Mouse (Mus musculus) ovary, postnatal 10 days (tissue): Measurements from ENCODE around the gene Adamts14.

Experiments used
- DNase-seq: peaks from one replicate; pipeline ENCODE4 v3.0.0; 2022; ENCODE audit warnings: low spot score

Gene Adamts14

DNA sequence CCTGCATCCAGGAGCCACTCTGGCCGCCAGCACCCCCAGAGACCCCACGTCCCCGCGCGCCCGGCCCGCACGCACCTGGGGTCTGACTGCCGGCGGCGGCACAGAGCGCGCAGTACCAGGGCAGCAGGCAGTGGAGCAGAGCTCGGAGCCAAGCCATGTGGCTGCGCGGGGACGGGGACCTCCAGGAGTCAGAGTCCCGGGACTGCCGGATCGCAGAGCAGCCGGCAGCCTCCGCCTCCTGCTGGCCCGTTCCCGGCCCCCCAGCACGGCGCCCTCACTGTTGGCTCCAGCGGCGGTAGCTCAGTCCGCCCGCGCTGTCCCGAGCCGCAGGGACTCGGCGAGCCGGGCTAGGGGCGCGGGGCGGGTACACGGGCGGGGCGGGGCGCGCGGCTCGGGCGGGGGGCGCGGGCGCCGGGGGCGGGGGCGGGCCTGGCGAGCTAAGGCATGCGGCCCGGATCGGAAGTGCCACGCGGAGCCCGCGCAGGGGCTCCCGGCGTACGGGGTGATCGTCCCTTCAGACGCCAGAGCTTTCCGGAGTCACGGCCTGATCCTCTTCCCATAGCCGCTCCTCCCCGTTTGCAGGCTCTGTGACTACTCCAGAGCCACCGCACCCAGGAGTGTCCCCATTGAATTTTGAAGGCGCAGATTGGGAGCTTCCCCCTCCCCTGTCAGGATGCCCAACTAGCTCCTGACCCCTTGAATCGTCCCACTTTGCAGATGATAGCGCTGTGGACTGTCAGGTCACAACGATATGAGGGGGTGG lies at the start of gene Adamts14:
Gene Adamts14, minus strand, starts transcription at position 358 of the 763 bp plus-strand sequence.
- DNase-seq, result peak; percentile 28

DNA sequence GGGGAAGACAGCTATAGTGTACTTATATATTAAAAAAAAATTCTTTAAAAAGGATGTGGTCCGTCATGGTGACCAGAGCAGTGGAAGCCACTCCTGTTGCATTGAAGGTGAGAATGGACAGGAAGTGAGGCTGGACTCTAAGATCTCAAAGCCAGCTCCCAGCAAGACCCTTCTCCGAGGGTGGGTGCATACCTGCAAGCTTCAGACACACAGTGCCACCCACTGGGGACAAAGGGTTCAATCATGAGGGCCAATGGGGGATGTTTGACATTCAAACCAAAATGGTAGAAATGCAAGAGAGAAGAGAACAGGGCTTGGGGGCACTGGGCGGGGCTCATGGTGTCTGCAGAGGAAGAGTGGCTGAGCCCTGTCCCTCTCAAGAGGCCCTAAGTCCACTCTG lies 45.3 kb upstream of the Adamts14 start:
- DNase-seq, result no peak

DNA sequence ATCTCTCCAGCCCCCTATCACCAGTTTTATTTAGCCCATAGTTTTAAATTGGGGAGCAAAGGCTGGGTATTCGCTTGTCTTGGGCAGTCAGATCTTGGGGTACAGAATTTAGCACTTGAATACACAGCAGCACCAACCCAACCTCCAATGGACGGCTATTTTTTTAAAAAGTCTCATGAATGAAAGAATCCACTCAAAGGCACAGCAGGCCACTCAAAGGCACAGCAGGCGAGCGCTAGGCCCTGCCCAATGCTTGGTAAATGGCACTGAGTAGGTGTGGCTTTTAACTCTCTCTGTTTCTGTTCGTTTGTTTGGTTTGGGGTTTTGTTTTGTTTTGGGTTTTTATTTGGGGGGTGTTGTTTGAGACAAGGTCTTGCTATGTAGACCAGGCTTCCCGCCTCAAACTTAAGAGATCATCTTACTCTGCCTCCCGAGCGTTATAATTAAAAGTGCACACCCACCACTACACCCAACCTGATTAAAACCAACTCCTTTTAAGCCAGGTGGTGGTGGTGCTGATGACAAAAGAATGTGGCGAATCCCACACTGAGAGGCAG lies 42.2 kb upstream of the Adamts14 start:
- DNase-seq, result no peak

DNA sequence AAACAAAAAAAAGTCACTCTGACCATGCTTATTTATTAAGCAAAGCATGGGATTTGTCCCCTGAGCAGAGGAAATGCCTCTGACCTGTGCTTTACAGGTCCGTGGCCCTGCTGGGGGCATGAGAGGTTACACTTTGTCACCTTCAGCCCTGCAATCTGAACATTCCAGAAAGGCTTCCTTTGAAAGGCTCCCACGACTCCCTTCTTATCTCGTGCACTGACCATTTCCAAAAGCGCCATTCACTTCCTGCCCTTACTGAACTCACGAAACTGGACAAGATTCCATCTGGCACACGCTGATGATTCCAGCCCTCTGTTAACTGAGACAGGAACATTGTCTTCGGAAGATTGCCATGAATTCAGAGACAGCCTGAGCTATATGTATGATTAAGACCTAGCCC lies 40.5 kb upstream of the Adamts14 start:
- DNase-seq, result no peak

DNA sequence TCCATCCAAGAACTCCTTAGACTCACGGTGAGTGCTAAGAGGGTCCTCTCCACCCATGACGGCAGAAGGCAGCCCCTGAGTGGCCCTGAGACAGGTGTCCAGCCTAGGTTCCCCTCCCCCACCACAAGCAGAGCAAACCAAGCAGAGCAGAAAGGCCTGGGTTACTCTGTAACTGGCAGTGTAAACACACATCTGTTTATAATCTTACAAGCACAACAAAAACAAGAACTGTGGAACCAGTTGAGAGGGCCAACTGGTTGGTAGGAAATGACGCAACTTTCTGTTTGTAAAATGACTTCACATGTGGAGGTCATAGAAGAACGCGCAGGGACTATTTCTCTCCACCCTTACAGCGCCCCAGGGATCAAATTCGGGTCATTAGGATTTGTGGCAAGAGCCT lies 39.5 kb upstream of the Adamts14 start:
- DNase-seq, result no peak

DNA sequence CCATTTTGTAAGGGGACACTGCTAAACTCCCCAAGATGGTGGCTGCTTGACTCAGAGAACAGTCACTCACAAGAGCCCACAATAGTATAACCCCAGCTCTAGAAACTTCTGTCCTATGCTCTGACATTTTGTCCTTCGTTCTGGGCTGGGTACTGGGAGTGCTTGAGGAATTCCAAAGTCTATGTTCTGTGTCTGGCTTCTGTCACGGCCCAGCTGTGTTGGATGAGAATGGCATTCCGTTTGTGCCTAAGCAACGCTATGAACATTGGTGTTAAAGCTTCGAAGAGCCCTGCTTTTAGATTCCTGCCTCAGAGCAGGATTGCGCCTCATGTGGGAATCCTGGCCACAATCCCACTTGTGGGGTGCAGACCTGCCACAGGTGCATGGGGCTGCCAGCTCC lies 38.9 kb upstream of the Adamts14 start:
- DNase-seq, result no peak

DNA sequence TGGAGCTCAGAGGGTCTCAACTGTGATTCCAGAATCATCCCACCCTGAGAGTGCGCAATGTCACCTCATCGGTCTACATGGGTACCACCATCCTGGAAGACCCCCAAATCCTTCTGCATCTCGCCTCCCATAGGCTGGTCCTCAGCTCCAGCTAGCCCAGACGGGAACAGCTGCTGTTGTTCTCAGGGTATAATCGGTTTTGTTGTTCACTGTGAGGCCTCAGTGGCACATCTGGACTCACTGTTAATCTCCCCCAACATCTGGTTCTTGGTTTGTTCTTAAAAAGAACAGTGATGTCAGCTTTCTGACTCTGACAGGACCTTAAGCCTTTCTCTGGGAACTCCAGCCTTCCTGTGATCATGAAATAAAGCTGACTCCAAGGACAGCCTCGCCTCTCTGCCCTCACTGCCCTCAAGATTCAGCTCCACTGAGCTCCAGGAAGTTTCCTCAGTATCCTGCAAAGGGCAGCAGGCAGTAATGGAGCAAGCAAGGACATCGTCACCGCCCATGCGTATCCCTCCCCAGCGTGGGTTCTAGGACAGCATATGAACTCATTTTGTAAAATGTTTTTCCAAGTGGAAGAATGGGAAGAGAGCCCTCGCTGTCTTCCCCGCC lies 35.6 kb upstream of the Adamts14 start:
- no peak for DNase-seq

DNA sequence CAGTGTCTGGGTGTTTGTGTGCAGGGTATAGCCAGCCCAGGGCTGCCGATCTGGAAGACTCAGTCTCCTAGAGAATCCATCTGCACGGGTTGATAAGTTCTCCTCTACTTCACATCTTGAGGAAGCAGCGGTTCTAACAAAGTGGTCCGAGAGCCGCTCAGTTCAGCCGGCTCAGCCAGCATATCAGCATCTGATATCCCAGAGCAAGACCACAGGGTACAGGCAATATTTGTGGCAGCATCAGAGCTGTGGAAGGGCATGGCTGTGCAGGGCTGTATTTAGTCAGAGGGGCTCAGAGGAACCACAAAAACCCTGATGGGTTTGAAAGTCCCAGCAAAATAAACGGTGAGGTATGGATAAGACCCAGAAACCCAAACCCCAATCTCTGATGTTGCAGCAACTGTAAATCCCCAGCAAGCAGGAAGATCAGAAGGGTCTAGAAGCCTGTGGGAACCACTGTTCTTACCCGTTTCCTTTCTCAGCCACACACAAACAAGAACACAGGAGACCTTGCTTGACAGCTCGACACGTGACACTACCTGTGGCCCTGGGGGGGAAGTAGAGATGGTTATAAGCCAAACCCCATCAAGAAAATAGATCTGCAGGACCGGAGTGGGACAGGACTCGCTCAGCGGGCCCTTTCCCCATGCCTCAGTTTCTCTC lies 32.8 kb upstream of the Adamts14 start:
- no peak for DNase-seq

DNA sequence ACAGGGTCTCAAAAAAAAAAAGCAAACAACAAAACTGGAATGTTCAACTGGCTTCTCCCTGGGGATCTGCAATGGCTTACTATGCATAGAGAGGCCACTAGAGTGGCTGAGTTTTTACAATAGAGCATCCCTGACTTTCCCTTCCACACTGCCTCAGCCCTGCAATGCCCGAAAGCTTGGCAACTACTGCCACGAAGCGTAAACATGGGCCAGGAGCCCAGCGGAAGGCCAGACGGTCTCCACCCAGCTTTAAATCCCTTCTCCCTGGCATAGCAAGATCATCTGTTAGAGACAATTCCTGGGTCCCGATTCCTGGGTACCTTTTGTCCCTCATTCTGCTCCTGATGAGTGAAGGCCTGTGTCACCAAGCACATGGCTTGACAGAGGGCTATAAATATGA lies 30.8 kb upstream of the Adamts14 start:
- no peak for DNase-seq

DNA sequence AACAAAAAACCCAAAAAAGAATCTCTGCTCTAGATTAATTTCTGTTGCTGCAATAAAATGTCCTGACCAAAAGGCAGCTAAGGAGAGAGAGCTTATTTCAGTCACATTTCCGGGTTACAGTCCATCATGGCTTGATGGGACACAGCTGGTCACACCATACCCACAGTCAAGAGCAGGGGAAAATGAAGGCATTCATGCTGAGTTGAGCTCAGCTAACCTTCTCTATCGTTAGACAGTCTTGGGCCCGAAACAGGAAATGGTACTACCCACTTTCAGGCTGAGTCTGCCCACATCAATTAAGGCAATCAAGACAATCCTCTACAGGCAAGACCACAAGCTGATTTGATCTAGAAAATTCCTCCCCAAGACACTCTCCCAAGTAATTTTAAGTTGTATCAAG lies 27.8 kb upstream of the Adamts14 start:
- no peak for DNase-seq

DNA sequence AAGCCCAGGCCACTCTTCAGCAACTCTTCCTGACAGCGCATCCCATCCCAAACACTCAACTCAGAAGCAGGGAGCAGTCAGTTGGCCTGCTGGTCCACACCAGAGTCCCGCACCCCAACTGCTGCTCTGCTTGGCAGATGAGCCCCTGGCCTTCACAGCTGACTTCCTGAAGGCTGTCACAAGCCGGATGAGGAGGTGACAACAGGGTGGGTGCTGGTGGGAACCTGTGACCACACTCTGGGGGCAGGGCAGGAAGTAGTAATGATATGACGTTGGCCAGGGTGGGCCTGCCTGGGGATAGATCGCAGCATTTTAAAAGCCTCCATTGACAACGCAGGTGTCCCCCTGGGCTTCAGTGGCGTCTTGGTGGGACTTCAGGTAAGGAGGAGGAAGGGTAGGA lies 24.2 kb upstream of the Adamts14 start, which contains the start of gene Prf1:
Gene Prf1, plus strand, starts transcription at position 357 of the 400 bp plus-strand sequence.
- DNase-seq, result no peak

DNA sequence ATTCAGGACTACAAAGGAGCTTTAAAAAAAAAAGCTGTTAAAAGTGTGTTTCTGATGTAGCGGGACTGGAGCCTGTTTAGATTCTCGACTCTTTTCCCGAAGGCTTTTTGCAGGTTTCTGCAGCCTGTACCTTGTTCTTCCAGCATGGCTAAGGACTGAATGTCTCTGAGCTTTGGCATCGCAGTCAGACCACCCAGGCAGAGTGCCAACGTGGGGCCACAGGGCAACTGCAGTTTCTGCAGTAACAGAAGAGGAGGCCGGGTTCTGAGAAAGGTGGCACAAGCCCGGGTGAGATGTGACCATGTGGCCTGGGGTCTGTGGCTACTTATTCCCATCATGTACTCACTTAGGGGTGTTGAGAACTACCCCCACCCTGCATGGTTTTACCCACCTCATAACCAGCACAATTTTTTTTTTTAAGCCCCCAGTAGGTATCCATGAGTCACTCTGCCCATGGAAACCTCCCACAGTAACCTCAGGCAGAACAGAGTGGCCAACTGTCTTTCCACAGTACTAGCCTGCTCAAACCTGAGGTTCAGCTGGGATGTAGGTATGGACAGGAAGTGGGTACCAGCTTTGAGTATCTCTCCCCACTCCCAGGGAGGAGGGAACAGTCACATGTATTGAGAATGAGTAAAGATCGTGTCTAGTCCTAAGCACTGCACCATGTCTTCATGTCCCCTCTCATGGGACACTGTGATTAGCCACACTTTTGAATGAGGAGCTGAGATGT lies 23.6 kb upstream of the Adamts14 start:
- no peak for DNase-seq

DNA sequence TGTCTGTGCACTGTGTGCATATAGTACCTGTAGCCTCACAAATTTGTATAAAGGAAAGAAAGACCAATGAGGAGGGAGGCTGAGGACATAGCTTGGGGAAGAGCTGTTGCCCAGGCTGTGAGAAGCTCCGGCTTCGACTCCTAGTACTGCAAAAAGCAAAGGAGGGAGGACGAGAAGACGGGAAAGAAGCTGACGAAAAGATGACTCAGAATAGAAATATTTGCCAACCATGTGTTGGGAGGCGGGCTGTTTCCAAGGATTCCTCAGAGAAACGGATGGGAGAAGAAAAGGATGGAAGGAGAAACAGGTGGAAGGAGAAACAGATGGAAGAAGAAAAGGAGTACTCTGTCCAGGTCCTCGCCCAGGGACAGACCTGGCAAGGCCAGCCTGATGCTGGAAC lies 21.0 kb upstream of the Adamts14 start:
- DNase-seq, result no peak

DNA sequence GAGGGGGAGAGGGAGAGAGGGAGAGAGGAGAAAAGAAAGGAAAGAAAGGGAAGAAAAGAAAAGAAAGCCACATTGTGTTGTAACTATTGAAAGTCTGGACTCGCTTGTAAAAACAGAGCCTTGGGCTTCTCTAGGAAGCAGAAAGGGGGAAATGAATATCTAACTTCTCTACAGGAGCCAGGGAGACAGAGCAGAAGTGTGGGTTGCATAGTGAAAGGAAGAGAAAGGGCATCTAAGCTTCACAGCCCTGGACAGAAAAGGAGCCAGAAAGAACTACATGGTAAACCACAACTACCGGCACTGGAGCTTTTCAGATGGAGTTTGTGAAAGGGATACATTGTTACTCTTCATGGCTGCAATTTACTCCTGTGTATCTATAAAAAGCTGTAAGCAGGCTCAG lies 17.2 kb upstream of the Adamts14 start:
- no peak for DNase-seq

DNA sequence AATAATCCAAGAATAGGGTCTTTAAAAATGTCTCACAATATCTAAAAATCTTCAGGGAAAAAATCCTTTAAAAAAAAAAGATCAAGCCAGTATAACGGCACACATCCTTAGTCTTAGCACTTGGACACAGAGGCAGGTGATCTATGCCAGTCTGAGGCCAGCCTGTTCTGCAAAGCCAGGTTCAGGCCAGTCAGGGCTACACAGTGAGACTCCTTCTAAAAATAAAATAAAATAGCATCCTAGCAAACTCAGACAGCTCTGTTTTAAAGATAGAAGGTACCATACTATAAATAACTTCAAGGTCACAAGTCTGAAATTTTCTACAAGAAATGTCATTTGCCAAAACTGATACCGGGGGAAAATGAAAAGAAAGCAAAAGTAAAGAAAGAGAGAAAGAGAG lies 16.8 kb upstream of the Adamts14 start:
- DNase-seq, result no peak

DNA sequence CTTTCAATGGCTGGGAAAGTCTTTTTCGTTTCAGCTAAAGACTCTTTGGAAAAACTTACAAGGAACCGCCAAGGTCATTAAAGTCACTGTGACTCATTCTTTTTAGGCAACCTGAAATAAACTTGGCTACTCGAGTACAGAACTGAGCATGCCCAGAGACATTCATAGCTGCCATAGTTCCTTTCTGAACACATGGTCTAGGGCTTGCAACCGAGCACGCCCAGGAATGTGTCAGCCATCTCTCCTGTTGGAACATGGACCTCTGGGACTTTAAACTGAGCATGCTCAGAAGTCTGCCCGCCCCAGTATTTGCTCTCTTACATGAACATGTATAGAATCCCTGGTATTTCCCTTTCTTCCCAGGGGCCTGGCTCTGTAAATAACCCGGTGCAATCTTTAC lies 13.0 kb upstream of the Adamts14 start:
- DNase-seq, result no peak

DNA sequence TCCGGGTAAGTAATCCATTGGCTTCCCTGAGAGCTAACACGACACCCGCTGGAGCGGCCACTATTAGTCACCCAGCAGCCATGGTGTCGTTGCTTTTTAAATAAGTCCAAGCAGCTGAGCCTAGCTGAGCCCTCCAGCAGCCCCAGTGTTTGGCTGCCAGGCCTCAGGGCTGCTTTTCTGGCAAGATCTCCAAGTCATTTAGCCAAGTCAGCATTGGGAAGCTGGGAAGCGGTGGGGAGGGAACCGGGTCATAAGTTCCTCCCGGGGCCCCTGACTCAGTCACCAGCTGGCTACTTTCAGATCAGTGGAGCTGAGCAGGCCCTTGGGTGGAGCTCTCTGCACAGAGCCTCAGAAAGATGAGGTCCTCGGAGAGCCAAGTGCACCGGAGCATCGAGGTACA lies 12.0 kb upstream of the Adamts14 start:
- DNase-seq, result no peak

DNA sequence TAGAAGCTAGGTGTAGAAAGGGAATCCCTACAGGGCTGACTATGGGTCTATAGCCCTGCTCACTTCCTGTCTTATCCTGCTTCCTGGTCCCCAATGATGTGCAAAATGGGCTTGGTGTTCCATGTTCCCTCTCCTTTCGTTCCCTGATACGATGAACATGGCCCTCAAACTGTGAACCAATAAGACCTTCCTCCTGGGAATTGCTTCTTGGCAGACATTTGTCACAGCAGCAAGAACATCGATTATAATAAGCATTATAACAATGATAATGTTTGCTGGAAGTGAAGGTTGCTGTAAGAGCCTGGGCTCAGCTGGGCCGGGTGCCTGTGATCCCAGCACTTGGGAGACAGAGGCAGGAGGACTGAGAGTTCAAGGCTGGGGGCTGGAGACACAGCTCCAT lies 11.1 kb upstream of the Adamts14 start:
- DNase-seq, result no peak

DNA sequence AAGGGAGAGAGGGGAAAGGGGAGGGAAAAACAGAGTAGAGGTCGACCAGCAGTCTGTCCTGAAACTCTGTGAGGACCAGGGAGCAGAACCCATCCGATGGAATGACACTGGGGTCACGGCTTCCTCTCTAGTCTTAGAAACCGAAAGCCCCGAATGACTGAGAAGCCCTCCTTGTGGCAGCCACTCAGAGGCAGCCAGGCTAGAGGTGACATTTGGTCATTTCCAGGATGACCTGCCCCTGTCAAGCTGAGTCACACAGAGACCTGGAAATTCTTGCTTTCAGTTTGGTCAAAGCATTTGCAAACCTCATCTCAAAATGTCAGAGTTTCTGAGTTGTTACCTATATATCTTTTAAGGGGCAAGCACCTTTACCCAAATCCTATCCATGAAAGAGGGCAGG lies 7.9 kb upstream of the Adamts14 start:
- DNase-seq, result no peak

DNA sequence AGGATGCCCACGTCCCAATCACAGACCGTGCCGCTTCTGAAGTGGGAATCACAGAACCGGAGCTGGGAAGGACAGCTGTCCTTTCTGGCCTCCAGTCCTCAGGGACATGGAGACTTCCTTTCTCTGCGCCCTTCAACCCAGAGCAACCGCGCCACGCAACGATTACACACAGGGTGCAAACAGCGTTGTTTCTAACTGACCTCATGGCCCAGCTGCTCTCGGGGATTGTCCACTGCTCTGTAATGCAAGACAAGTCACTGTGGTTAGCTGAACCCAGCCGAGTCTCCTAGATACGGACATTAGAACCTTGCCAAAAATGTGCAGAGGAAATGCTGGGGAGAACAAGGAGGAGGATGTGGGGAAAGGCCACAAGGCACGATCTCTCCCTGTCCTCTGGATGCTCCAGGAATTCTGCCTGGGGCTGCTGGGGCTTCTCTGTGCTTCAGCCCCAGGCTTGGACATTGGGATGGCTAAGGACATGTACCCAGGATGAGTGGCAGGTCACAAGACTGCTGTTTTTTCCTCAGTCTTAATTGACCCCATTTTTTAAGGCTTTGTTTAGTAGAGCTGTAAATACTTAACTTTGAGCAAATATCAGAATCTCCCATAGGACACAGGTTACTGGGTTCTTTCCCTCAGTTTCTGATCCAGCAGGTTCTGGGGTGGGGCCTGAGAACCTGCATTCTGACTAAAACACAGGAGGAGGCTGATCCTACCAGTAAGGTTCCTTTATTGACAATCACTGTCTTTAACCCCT lies 4.9 kb upstream of the Adamts14 start:
- no peak for DNase-seq

DNA sequence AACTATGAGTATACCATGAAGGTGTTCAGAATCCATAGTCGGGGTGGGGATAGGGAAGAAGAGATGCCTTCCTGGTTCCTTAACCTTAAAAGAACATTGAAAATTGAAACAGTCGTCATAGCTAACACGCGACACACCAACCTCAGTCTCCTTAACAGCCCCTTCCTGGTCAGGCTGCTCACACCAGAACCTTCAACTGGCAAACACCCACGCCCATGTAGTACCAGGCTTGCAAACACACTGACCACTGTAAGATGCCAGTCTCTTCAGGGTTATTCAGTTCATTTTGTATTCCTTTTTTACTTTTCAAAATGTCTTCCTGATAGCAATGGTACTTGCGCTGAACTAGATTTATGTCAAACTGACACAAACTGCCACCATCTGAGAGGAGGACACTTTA lies 3.8 kb upstream of the Adamts14 start:
- no peak for DNase-seq

DNA sequence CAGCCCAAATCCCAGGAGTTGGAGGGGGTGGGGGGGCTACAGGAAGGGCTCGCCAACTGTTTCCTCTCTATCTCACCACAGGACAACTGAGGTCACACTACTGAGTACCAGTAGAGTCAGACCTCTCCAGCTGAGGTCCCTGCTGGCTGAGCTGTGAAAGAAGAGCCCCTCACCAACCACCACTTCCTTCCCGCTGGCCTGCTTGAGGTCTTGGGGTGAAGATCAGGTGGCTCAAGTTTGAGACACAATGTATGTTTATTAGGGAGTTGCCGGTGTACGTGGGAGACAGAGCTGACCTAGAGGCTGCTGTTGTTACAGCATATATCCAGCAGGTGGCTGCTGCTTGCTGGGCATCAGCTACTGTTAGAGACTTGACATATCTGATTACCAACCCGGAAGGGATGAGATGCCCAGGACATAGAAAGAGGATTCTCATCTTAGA lies 2.5 kb upstream of the Adamts14 start:
- no peak for DNase-seq
